Mouse (Mus musculus) heart, adult 2 months (tissue): ENCODE measurements around the gene Gm20708. TPM values are rescaled to one million over a fixed set of nuclear protein-coding genes. Genes with fewer than 3 reads are reported as not detected.

Experiments used
- DNase-seq, 2 experiments: peaks; one replicate each; pipeline ENCODE4 v3.0.0; 2021
- H3K27ac ChIP-seq: fragments of 200-600 bp; 2 replicates; pipeline ENCODE4 v1.8.1; 2022
- H3K27me3 ChIP-seq: fragments of 200-500 bp; 2 replicates; pipeline ENCODE4 v1.6.1; 2012; ENCODE audit warnings: mild to moderate bottlenecking, low read length, inconsistent platforms, mixed read lengths; ENCODE audit not compliant: control insufficient read depth, insufficient read depth
- H3K36me3 ChIP-seq: fragments of 200-500 bp; 2 replicates; pipeline ENCODE4 v1.6.1; 2012; ENCODE audit warnings: low read length, inconsistent platforms; ENCODE audit not compliant: control insufficient read depth, insufficient read depth
- H3K4me1 ChIP-seq: fragments of 200-500 bp; 2 replicates; pipeline ENCODE4 v1.6.1; 2011; ENCODE audit warnings: low read length; ENCODE audit not compliant: control insufficient read depth, insufficient read depth
- H3K4me3 ChIP-seq: fragments of 200-600 bp; 2 replicates; pipeline ENCODE4 v1.8.1; 2022
- H3K79me2 ChIP-seq: fragments of 200-500 bp; replicated peaks from 2 replicates; pipeline ENCODE4 v1.6.1; 2012; ENCODE audit warnings: mild to moderate bottlenecking, inconsistent platforms, low read length, moderate library complexity, mixed read lengths; ENCODE audit not compliant: control insufficient read depth, insufficient read depth
- H3K9ac ChIP-seq: fragments of 200-500 bp; 2 replicates; pipeline ENCODE4 v1.6.1; 2012; ENCODE audit warnings: low read depth, mild to moderate bottlenecking, control low read depth, inconsistent platforms, low read length, mixed read lengths
- CTCF ChIP-seq: fragments of 200-600 bp; IDR thresholded peaks from 2 replicates; pipeline ENCODE4 v1.8.1; 2022; ENCODE audit warnings: antibody characterized with exemption, mild to moderate bottlenecking, moderate library complexity
- EP300 ChIP-seq: fragments of 200-500 bp; IDR thresholded peaks from 2 replicates; pipeline ENCODE4 v1.6.1; 2011; ENCODE audit warnings: low read depth, low read length, control low read depth; ENCODE audit not compliant: insufficient read depth
- POLR2A ChIP-seq: fragments of 200-500 bp; IDR thresholded peaks from 2 replicates; pipeline ENCODE4 v1.6.1; 2011; ENCODE audit warnings: mild to moderate bottlenecking, low read depth, low read length, control low read depth; ENCODE audit not compliant: insufficient read depth
- WGBS: fragments of 180-500 bp; shearing (Covaris S2); methylation state at CpG from one replicate; pipeline ENCODE4 v1.1.7; 2018; 5-methylcytosine and 5-hydroxymethylcytosine counted together
- intact Hi-C: fragments of 180-260 bp; cut with DNase I; formaldehyde crosslinking; loops from one replicate; pipeline ENCODE4 v1.15.1; 2025
- polyA plus RNA-seq: library from polyadenylated mRNA; depleted of rRNA; stranded (reverse); fragments of >200 nt; gene quantifications from 2 replicates; pipeline ENCODE4 v1.2.3, GENCODE M21; 2012
- total RNA-seq, 2 experiments: library from RNA; stranded (reverse); gene quantifications; 2 replicates each; pipeline ENCODE4 v1.2.3; 2021

The Gm20708 gene
- total and polyA plus RNA-seq, 3 experiments, result 0.44 to 0.57 (median 0.48) TPM

DNA sequence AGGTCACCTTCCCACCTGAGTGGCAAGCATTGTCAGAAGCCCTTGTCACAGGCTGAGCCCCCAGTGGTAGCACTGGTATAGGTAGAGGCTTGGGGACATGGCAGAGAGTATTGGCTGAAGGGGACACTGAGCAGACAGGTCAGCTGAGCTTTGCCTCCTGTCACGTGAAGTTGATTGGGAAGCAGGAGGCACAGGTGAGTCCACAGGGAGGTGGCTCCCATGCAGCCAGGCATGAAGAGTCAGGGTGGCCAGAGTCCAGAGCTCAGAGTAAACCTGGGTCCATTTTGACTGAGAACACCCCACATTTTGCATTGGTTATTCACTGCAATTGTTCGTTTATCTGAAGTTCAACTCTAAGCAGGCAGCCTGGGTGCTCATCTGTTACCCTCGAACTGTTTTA, 43.4 kb downstream of the Gm20708 start:
- Histone ChIP-seq H3K36me3 (no peaks in the 10 kb centered on the region), H3K4me1 (peaks cover 2% of the 10 kb centered on the region), H3K9ac (no peak overlapping the region), H3K4me3 (no peak overlapping the region), H3K27ac (no peak overlapping the region), H3K27me3 (no peaks in the 10 kb centered on the region), H3K79me2 (no peaks in the 10 kb centered on the region)
- intact Hi-C loops, result no loop called here
- TF ChIP-seq POLR2A, result no peak
- TF ChIP-seq CTCF, result no peak
- TF ChIP-seq EP300, result no peak
- DNase-seq, result no peak
- WGBS, result 90% methylated on average over 3 of the region's 3 CpGs

DNA sequence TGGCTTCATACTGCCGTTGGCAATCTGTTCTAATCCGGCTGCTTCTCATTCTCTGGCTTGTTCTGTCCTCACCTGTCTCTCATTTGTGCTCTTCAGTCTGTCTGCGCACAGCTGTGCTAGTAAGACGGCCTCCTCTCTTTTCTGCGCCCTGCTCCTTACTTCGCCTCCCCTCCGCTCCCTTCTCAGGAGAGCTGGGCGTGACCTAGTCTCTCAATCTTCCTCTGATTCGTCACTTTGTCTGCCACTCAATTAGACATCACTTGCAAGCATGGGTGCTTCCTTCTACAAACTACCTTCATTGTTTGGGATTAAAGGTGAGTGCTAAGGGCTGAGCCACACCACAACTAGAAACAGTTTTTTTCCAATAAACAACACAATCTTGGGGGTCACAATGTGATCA, 44.8 kb downstream of the Gm20708 start:
- TF ChIP-seq CTCF, result no peak
- no peak for TF ChIP-seq EP300
- TF ChIP-seq POLR2A, result no peak
- H3K27me3 ChIP-seq, result no peaks in the 10 kb centered on the region
- H3K27ac ChIP-seq, result no peak overlapping the region
- no peak overlapping the region for H3K4me3 ChIP-seq
- H3K9ac ChIP-seq, result no peak overlapping the region
- H3K36me3 ChIP-seq, result no peaks in the 10 kb centered on the region
- peaks cover 2% of the 10 kb centered on the region for H3K4me1 ChIP-seq
- intact Hi-C loops, result no loop called here
- no peak for DNase-seq
- WGBS, result 93% methylated on average over 9 of the region's 9 CpGs
- no peaks in the 10 kb centered on the region for H3K79me2 ChIP-seq

DNA sequence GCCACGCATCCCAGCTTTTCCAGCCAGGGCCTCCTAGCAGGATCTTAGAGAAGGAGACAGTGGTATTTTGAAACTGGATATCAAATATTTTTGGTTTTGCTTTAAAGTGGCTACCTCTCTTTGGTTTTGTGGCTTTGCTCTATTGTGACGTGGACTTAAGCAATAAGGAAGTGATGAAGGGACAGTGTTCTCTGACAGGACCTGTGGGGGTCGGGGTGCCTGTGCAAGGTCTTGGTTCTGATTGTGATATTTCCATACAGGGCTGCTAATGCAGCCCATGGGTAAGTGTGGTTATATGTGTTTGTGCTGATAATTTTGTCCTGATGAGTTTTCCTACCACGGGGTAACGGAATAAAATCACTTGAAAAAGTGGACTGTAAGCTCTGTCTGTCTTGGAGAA, 45.9 kb downstream of the Gm20708 start:
- Histone ChIP-seq H3K79me2 (no peaks in the 10 kb centered on the region), H3K36me3 (no peaks in the 10 kb centered on the region), H3K9ac (no peak overlapping the region), H3K4me1 (no peaks in the 10 kb centered on the region), H3K27ac (no peak overlapping the region), H3K27me3 (0 out of 2 replicates have a peak, but pooled peaks cover 3% of the 10 kb centered on the region), H3K4me3 (no peak overlapping the region)
- intact Hi-C loops, result no loop called here
- DNase-seq, result no peak
- whole genome bisulfite sequencing, result 94% methylated on average over 5 of the region's 5 CpGs
- TF ChIP-seq POLR2A, result no peak
- no peak for TF ChIP-seq EP300
- TF ChIP-seq CTCF, result no peak

DNA sequence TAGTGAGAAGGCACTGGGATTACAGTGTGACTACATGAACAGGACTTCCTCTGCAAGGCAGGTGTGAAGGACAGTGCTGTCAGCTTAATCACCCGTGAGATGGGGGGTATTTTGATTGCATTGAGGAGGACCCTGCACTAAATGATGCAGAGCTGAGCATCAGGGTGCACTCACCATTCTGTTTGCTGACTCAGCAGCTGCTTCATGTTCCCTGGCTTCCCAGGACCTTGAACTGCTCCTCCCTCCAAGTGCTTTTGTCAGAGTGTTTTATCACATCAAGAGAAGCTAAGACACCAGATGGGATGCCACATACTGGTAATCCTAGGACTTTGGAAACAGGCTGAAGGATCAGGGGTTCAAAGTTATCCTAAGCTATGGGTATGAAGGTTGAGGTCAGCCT, 46.5 kb downstream of the Gm20708 start:
- H3K27ac ChIP-seq, result no peak overlapping the region
- H3K4me3 ChIP-seq, result no peak overlapping the region
- no peaks in the 10 kb centered on the region for H3K36me3 ChIP-seq
- intact Hi-C loops, result no loop called here
- no peaks in the 10 kb centered on the region for H3K79me2 ChIP-seq
- 77% methylated on average over 1 of the region's 1 CpGs for WGBS
- TF ChIP-seq POLR2A (no peak), CTCF (no peak), EP300 (no peak)
- no peaks in the 10 kb centered on the region for H3K4me1 ChIP-seq
- H3K27me3 ChIP-seq, result peaks cover 6% of the 10 kb centered on the region; the same call in 1 of the 2 replicates
- no peak for DNase-seq
- H3K9ac ChIP-seq, result no peak overlapping the region

DNA sequence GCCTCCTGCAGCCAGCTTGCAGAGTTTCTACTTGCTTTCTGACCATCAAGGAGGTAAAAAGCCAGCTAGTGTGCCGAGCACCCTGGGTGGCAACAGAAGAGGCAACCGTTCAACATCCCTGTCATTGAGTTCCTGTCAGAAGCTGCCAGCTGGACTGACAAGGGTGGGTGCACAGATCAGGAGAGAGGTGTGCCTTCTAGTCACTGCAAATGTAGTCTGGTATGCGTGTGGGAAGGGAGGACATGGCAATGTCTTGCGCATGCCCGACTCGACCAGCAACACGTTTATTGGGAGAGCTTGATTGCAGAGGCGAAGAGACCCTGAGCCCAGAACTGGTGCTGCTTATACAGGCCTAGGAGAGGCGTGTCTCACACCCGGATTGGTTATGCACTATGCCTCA, 48.0 kb downstream of the Gm20708 start:
- DNase-seq, result no peak
- no peak for TF ChIP-seq CTCF
- Histone ChIP-seq H3K36me3 (no peaks in the 10 kb centered on the region), H3K79me2 (no peaks in the 10 kb centered on the region), H3K9ac (no peak overlapping the region), H3K4me1 (no peaks in the 10 kb centered on the region), H3K27me3 (peaks cover 6% of the 10 kb centered on the region; the same call in 1 of the 2 replicates), H3K4me3 (no peak overlapping the region), H3K27ac (no peak overlapping the region)
- 95% methylated on average over 10 of the region's 10 CpGs for WGBS
- intact Hi-C loops, result no loop called here

DNA sequence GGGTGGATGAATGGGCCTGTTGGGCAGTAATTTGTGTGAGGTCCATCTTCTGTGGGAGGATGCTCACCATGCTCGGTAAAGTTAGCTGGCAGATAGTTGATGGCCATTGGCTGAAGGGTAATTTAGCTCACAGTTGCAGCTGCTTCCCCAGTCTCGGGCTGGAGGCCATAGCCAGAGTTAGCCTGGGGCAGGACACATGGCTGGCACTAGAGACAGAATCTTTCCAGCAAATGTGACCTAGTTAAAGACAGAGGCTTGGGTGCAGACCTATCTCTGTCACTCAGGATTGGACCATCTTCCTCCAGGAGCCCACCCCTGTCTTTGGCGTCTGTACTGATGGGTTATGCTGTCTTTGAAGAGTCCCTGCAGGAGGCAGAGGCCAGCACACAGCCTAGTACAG, 48.9 kb downstream of the Gm20708 start:
- no peak for DNase-seq
- no peaks in the 10 kb centered on the region for H3K4me1 ChIP-seq
- H3K27me3 ChIP-seq, result peaks cover 6% of the 10 kb centered on the region; the same call in 1 of the 2 replicates
- no peaks in the 10 kb centered on the region for H3K36me3 ChIP-seq
- no peak overlapping the region for H3K9ac ChIP-seq
- no peaks in the 10 kb centered on the region for H3K79me2 ChIP-seq
- H3K27ac ChIP-seq, result no peak overlapping the region
- WGBS, result 76% methylated on average over 3 of the region's 3 CpGs
- no peak for TF ChIP-seq CTCF
- no peak for TF ChIP-seq POLR2A
- no peak for TF ChIP-seq EP300
- intact Hi-C loops, result no loop called here
- no peak overlapping the region for H3K4me3 ChIP-seq
